In genomic region chr11:54834596-54834995, GRCm38 (mm10) we compare ENCODE assay signal across 11 mouse cellular contexts. TPM values are rescaled to one million over a fixed set of nuclear protein-coding genes. Genes with fewer than 3 reads are reported as not detected.
DNase-seq lines count a peak whose midpoint lies in the region; ATAC-seq and TF ChIP-seq lines count a peak whose summit lies in the region.
"Had no signal": no experiment of that assay in that cellular context is flagged by ENCODE, and none has a peak within 500 bp of the region (broad histone marks: within the 10 kb centered on the region; RNA-seq: fewer than 3 reads in every experiment).

No protein-coding gene starts in this region.

- H3K4me2 ChIP-seq in heart, postnatal 0 days (ENCODE audit: low read depth, low read length): no peak overlapping the region
- no peak overlapping the region for H3K4me2 ChIP-seq in liver, embryonic 13.5 days

- CTCF ChIA-PET in Patski (lab: Charles Lee): interaction anchor here (1.6 kb wide), 1 partner anchor 12 kb away, joined by 4 read pairs; no protein-coding TSS in a partner anchor

- no peaks in the 10 kb centered on the region for H3K27me3 ChIP-seq in heart, postnatal 0 days (ENCODE audit: control insufficient read depth, insufficient read depth, low read length)
- no peaks in the 10 kb centered on the region for H3K27me3 ChIP-seq in Patski
- H3K27me3 ChIP-seq in liver, embryonic 13.5 days: no peaks in the 10 kb centered on the region

- POLR2A ChIA-PET in Patski (lab: Charles Lee): no interaction called here

- WGBS in heart, postnatal 0 days: 62% methylated on average over 2 of the region's 2 CpGs
- 50% methylated on average over 2 of the region's 2 CpGs for WGBS in liver, embryonic 13.5 days (ENCODE audit: insufficient replicate concordance)

- no peak overlapping the region for H3K4me3 ChIP-seq in heart, postnatal 0 days (ENCODE audit: low read depth, low read length)
- no peak overlapping the region for H3K4me3 ChIP-seq in liver, embryonic 13.5 days (replicated peaks)
- H3K4me3 ChIP-seq: forebrain, embryonic 10.5 days; midbrain, embryonic 10.5 days had no signal

- intact Hi-C loops in heart, postnatal 10 days (cut with DNase I): no loop called here

- no peaks in the 10 kb centered on the region for H3K4me1 ChIP-seq in heart, postnatal 0 days (ENCODE audit: control insufficient read depth, insufficient read depth)
- H3K4me1 ChIP-seq in liver, embryonic 13.5 days (replicated peaks): no peaks in the 10 kb centered on the region
- H3K4me1 ChIP-seq: forebrain, embryonic 10.5 days; midbrain, embryonic 10.5 days had no signal

- H3K9ac ChIP-seq in heart, postnatal 0 days (replicated peaks; ENCODE audit: low read depth, low read length): no peak overlapping the region
- no peak overlapping the region for H3K9ac ChIP-seq in liver, embryonic 13.5 days

- ATAC-seq in heart, postnatal 0 days (ENCODE audit: insufficient read depth, low read depth): no peak
- no peak for ATAC-seq in Patski
- ATAC-seq in liver, embryonic 13.5 days (ENCODE audit: low read depth): no peak
- no peak for ATAC-seq in monocyte, adult 5-6 weeks (replicated peaks; ENCODE audit: insufficient number of reproducible peaks, low FRiP score, low TSS enrichment, poor library complexity, severe bottlenecking)

- no peak for DNase-seq in heart, postnatal 0 days (ENCODE audit: low spot score)
- DNase-seq in heart, postnatal 4 days: no peak
- DNase-seq in 3T3-L1 (ENCODE audit: low read depth, low spot score) (peak; percentile 16), Patski (ENCODE audit: low read depth, low spot score) (no peak)
- DNase-seq in liver, embryonic 13.5 days: peak; percentile 4
- no peak for DNase-seq in heart, postnatal 10 days
- no peak for DNase-seq in adrenal gland, adult 8-10 months
- DNase-seq: gastrocnemius, postnatal 36 days had no signal

- H3K9me3 ChIP-seq in heart, postnatal 0 days (replicated peaks; ENCODE audit: control insufficient read depth, low read length): no peaks in the 10 kb centered on the region
- H3K9me3 ChIP-seq in liver, embryonic 13.5 days (replicated peaks): no peaks in the 10 kb centered on the region
- H3K9me3 ChIP-seq: forebrain, embryonic 10.5 days; midbrain, embryonic 10.5 days had no signal

- in situ Hi-C loops in Patski (cut with MboI; ENCODE audit: low pct_unique_long_range_greater_than_20kb): no loop called here

- H3K27ac ChIP-seq in heart, postnatal 0 days (ENCODE audit: low read depth): no peak overlapping the region
- H3K27ac ChIP-seq in liver, embryonic 13.5 days: no peak overlapping the region

- no peak for TF ChIP-seq EP300 in heart, postnatal 0 days (IDR thresholded peaks at IDR 0.05; ENCODE audit: low read depth)

- TF ChIP-seq CTCF in heart, postnatal 0 days (IDR thresholded peaks at IDR 0.05; ENCODE audit: low read depth): 0 out of 2 replicates have a peak, but pooled peaks have one; percentile 4
- TF ChIP-seq CTCF in Patski (IDR thresholded peaks at IDR 0.05): peak; percentile 46

- H3K36me3 ChIP-seq in heart, postnatal 0 days (replicated peaks; ENCODE audit: control insufficient read depth, insufficient read depth, low read length): no peaks in the 10 kb centered on the region
- no peaks in the 10 kb centered on the region for H3K36me3 ChIP-seq in liver, embryonic 13.5 days
- H3K36me3 ChIP-seq: forebrain, embryonic 10.5 days; midbrain, embryonic 10.5 days had no signal

RNA-seq across cellular contexts. Expression of gene Lyrm7, which starts 26.1 kb away (rescaled TPM):
- total RNA-seq in heart, postnatal 0 days (2014; rRNA removed; ENCODE audit: low replicate concordance): 4.5 and 6.3 TPM in 2 replicates
- 19.2 and 20.2 TPM in 2 replicates for polyA plus RNA-seq in heart, postnatal 0 days (2015; fragmentation: Nextera tagmentation; extraction: Ambion mirVana)
- 10 to 100 TPM; 20.3 to 28.3 TPM for total RNA-seq in heart, postnatal 4 days (2021)
- 16.3 TPM for polyA plus RNA-seq in Patski (2021)
- polyA plus RNA-seq in liver, embryonic 13.5 days (2015; fragmentation: Nextera tagmentation; extraction: Ambion mirVana): 5.6 and 6.9 TPM in 2 replicates
- 1.1 to 9.4 TPM (median 4.3 TPM) in 3 replicates for total RNA-seq in monocyte, adult 5-6 weeks (2017)
- total RNA-seq in heart, postnatal 10 days (2021): 10 to 100 TPM; 24.4 to 27.0 TPM
- total RNA-seq in adrenal gland, adult 8-10 months (2022): 10 to 100 TPM in 2 of 4 experiments, 1 to 10 TPM in 2; 3.4 to 14.4 (median 9.6) TPM

RNA-seq across cellular contexts. Expression of gene Hint1, which starts 31.6 kb away (rescaled TPM):
- total RNA-seq in heart, postnatal 0 days (2014; rRNA removed; ENCODE audit: low replicate concordance): 704 and 779 TPM in 2 replicates
- polyA plus RNA-seq in heart, postnatal 0 days (2015; fragmentation: Nextera tagmentation; extraction: Ambion mirVana): 923 and 965 TPM in 2 replicates
- 100 to 1,000 TPM; 364 to 393 TPM for total RNA-seq in heart, postnatal 4 days (2021)
- polyA plus RNA-seq in Patski (2021): 815 TPM
- polyA plus RNA-seq in liver, embryonic 13.5 days (2015; fragmentation: Nextera tagmentation; extraction: Ambion mirVana): 519 and 540 TPM in 2 replicates
- total RNA-seq in monocyte, adult 5-6 weeks (2017): 266 to 549 TPM (median 344 TPM) in 3 replicates
- total RNA-seq in heart, postnatal 10 days (2021): 100 to 1,000 TPM; 304 to 309 TPM
- 100 to 1,000 TPM; 236 to 370 (median 298) TPM for total RNA-seq in adrenal gland, adult 8-10 months (2022)

RNA-seq across cellular contexts. Expression of gene Cdc42se2, which starts 47.1 kb away (rescaled TPM):
- total RNA-seq in heart, postnatal 0 days (2014; rRNA removed; ENCODE audit: low replicate concordance): 53.6 and 88.5 TPM in 2 replicates
- polyA plus RNA-seq in heart, postnatal 0 days (2015; fragmentation: Nextera tagmentation; extraction: Ambion mirVana): 44.4 and 50.2 TPM in 2 replicates
- total RNA-seq in heart, postnatal 4 days (2021): 10 to 100 TPM; 44.3 to 47.1 TPM
- 66.1 TPM for polyA plus RNA-seq in Patski (2021)
- 19.2 and 22.3 TPM in 2 replicates for polyA plus RNA-seq in liver, embryonic 13.5 days (2015; fragmentation: Nextera tagmentation; extraction: Ambion mirVana)
- 142 to 226 TPM (median 192 TPM) in 3 replicates for total RNA-seq in monocyte, adult 5-6 weeks (2017)
- total RNA-seq in heart, postnatal 10 days (2021): 10 to 100 TPM; 35.9 to 36.9 TPM
- 10 to 100 TPM; 23.7 to 33.0 (median 28.7) TPM for total RNA-seq in adrenal gland, adult 8-10 months (2022)

Comparison
In these comparisons a context has a peak if more than half of its experiments do, and no peak if none do; other contexts are left out.
1. DNase-seq: peak in 3T3-L1 (single experiment) and liver, embryonic 13.5 days (single experiment); none in heart, postnatal 0 days (single experiment), heart, postnatal 4 days (single experiment), Patski (single experiment), heart, postnatal 10 days (0 of 2) and adrenal gland, adult 8-10 months (single experiment).